Mouse (Mus musculus): ENCODE results near the gene Rbp4.

DNA sequence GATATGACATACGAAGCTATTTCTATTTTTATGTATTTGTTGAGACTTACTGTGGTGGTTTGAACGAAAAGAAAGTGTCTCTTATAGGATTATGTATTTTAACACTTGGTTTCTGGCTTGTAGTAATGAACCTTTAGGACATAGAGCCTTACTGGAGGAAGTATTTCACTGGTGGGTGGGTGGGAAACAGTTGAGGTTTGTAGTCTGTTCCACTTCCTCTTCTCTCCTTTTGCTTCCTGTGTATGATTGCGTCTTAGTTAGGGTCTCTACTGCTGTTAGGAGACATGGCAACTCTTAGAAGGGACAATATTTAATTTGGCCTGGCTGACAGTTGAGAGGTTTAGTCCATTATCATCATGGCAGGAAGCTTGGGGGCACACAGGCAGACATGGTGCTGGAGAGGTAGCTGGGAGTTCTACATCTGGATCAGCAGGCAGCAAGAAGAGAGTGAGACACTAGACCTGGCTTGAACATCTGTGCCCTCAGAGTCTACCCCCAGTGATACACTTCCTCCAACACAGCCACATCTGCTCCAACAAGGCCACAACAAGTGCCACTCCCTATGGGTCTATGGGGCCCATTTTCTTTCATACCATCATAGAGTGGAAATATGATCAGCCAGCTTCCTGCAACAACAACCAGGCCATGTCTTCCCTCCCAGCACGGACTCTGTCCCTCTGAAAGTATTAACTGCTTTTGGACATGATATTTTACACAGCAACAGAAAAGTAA lies 18.6 kb upstream of the Rbp4 start:
- TF ChIP-seq CTCF (IDR thresholded peaks at IDR 0.05; ENCODE audit: extremely low read depth, insufficient read length, insufficient replicate concordance, low read depth, low read length): no peak
- no peak for TF ChIP-seq POLR2A (IDR thresholded peaks at IDR 0.05; ENCODE audit: low read depth, low read length)

All from small intestine, adult 2 months (tissue).